Mouse (Mus musculus): ENCODE results near the gene Pbx3.

The Pbx3 gene

GRCm38 (mm10) chr2:34139470-34140158, 233.3 kb downstream of the Pbx3 start:
- DNase-seq (ENCODE audit: low read depth), result no peak

- no peak for DNase-seq (ENCODE audit: low read depth)
Observed at GRCm38 (mm10) chr2:34135316-34135715, 237.6 kb downstream of the Pbx3 start.

GRCm38 (mm10) chr2:34132751-34133150, 240.2 kb downstream of the Pbx3 start:
- DNase-seq (ENCODE audit: low read depth), result no peak

GRCm38 (mm10) chr2:34129674-34130267, 243.2 kb downstream of the Pbx3 start:
- no peak for DNase-seq (ENCODE audit: low read depth)

GRCm38 (mm10) chr2:34127871-34128270, 245.1 kb downstream of the Pbx3 start:
- no peak for DNase-seq (ENCODE audit: low read depth)

- no peak for DNase-seq (ENCODE audit: low read depth)
Observed at GRCm38 (mm10) chr2:34123896-34124295, 249.0 kb downstream of the Pbx3 start.
